Mouse (Mus musculus) CD4-positive, CD25-positive, alpha-beta regulatory T cell, adult 4 months (primary cell): ENCODE data around the gene Fdps. TPM values are rescaled to one million over a fixed set of nuclear protein-coding genes. Genes with fewer than 3 reads are reported as not detected.

Source experiments
- ATAC-seq: one replicate; pipeline ENCODE4 v1.8.0; 2017
- polyA plus RNA-seq, 2 experiments: library from polyadenylated mRNA; unstranded; fragments of 100-300 nt; shearing (Covaris generic); gene quantifications; one replicate each; pipeline ENCODE4 v1.2.1; 2017

Gene Fdps
- polyA plus RNA-seq, result 10 to 100 TPM; 63.1 to 97.7 TPM

- ATAC-seq, result peak; percentile 99
These were observed at the start of gene Fdps for GRCm38 (mm10) chr3:89101812-89102494. Fdps (minus strand) TSS chr3:89101959.

- no peak for ATAC-seq
These were observed 46.8 kb upstream of the Fdps start for GRCm38 (mm10) chr3:89148567-89148966.

- ATAC-seq, result no peak
These were observed 46.2 kb upstream of the Fdps start for GRCm38 (mm10) chr3:89147979-89148311.

- no peak for ATAC-seq
These were observed 45.6 kb upstream of the Fdps start for GRCm38 (mm10) chr3:89147101-89147978.

- ATAC-seq, result no peak
These were observed 43.8 kb upstream of the Fdps start for GRCm38 (mm10) chr3:89145566-89145965.

- no peak for ATAC-seq
These were observed 43.1 kb upstream of the Fdps start for GRCm38 (mm10) chr3:89144821-89145220.

GRCm38 (mm10) chr3:89136365-89136764 is 34.6 kb upstream of the Fdps start:
- no peak for ATAC-seq

- ATAC-seq, result no peak
These were observed 34.2 kb upstream of the Fdps start, which contains the start of gene Pklr for GRCm38 (mm10) chr3:89135958-89136357. Pklr (plus strand) TSS chr3:89136142.

GRCm38 (mm10) chr3:89133752-89134151 is 32.0 kb upstream of the Fdps start:
- no peak for ATAC-seq

- no peak for ATAC-seq
These were observed 31.3 kb upstream of the Fdps start for GRCm38 (mm10) chr3:89133063-89133450.

GRCm38 (mm10) chr3:89132285-89133062 is 30.7 kb upstream of the Fdps start:
- peak; percentile 32 for ATAC-seq

GRCm38 (mm10) chr3:89131816-89132215 is 30.1 kb upstream of the Fdps start:
- ATAC-seq, result no peak

- no peak for ATAC-seq
These were observed 28.1 kb upstream of the Fdps start for GRCm38 (mm10) chr3:89129908-89130307.

GRCm38 (mm10) chr3:89125981-89126380 is 24.2 kb upstream of the Fdps start:
- ATAC-seq, result no peak

- no peak for ATAC-seq
These were observed 22.5 kb upstream of the Fdps start for GRCm38 (mm10) chr3:89124241-89124640.

- ATAC-seq, result no peak
These were observed 21.6 kb upstream of the Fdps start for GRCm38 (mm10) chr3:89123313-89123712.

GRCm38 (mm10) chr3:89115522-89115921 is 13.8 kb upstream of the Fdps start:
- ATAC-seq, result peak; percentile 75

GRCm38 (mm10) chr3:89113058-89113457 is 11.3 kb upstream of the Fdps start:
- no peak for ATAC-seq

GRCm38 (mm10) chr3:89108146-89108545 is 6.4 kb upstream of the Fdps start:
- ATAC-seq, result no peak

GRCm38 (mm10) chr3:89107545-89107944 is 5.8 kb upstream of the Fdps start:
- ATAC-seq, result no peak

- ATAC-seq, result no peak
These were observed 5.1 kb upstream of the Fdps start for GRCm38 (mm10) chr3:89106881-89107280.

- no peak for ATAC-seq
These were observed 1.5 kb upstream of the Fdps start for GRCm38 (mm10) chr3:89103291-89103595.
